ENCODE assay signal across 10 mouse cellular contexts in the genomic region with DNA sequence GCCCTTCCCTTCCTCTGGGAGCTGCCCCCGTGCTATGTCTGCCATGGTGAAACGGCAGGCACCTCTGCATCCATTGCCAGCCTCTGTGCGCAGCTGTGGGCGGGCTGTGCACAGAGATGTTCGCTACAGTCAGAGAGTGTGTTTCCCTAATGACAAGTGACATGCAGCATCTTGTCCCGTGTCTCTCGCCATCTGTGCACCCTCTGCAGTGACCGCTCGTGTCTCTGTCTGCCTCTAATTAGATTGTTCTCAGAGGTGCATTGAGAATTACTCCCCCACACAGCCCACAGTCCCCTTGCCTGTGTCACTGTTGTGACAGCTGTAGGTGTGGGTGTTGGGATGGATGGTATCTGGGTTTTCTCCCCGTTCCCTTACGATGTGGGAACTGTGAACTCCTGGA.
DNase-seq lines count a peak whose midpoint lies in the region; ATAC-seq and TF ChIP-seq lines count a peak whose summit lies in the region.
"Had no signal": no experiment of that assay in that cellular context is flagged by ENCODE, and none has a peak within 500 bp of the region (broad histone marks: within the 10 kb centered on the region; RNA-seq: fewer than 3 reads in every experiment).

No protein-coding gene starts in this region.

- H3K36me3 ChIP-seq in kidney, postnatal 0 days (ENCODE audit: insufficient read depth, low read length) = no peaks in the 10 kb centered on the region
- H3K36me3 ChIP-seq in hindbrain, embryonic 12.5 days = no peaks in the 10 kb centered on the region
- no peaks in the 10 kb centered on the region for H3K36me3 ChIP-seq in neural tube, embryonic 14.5 days (ENCODE audit: control insufficient read depth, insufficient read depth, low read length)
- H3K36me3 ChIP-seq: liver, embryonic 15.5 days had no signal

- intact Hi-C loops in left cerebral cortex, adult 2 months (cut with DNase I) = no loop called here

- ATAC-seq in kidney, postnatal 0 days (replicated peaks; ENCODE audit: low FRiP score, low read depth) = no peak; the same call in 1 of the 2 replicates
- peak; percentile 57 for ATAC-seq in hindbrain, embryonic 12.5 days (ENCODE audit: low FRiP score)
- ATAC-seq in neural tube, embryonic 14.5 days (ENCODE audit: low read depth) = peak; percentile 45; the same call in 1 of the 2 replicates
- no peak for ATAC-seq in granulocyte monocyte progenitor cell, adult 5-6 weeks (replicated peaks; ENCODE audit: poor library complexity, severe bottlenecking)

- no peak overlapping the region for H3K4me3 ChIP-seq in kidney, postnatal 0 days (replicated peaks; ENCODE audit: low read depth, low read length)
- H3K4me3 ChIP-seq in hindbrain, embryonic 12.5 days = no peak overlapping the region
- H3K4me3 ChIP-seq in left cerebral cortex, adult 2 months = no peak overlapping the region
- H3K4me3 ChIP-seq in neural tube, embryonic 14.5 days (ENCODE audit: low read depth, low read length) = no peak overlapping the region
- H3K4me3 ChIP-seq: liver, embryonic 15.5 days had no signal

- DNase-seq in kidney, postnatal 0 days (ENCODE audit: low spot score) = peak; percentile 25
- DNase-seq in kidney, adult 11 months = no peak
- peak; percentile 51 to 54 for DNase-seq in left cerebral cortex, adult 2 months (ENCODE audit: extremely low spot score in 1 of 2, low spot score in 2 of 2)
- DNase-seq in ovary, adult 18-20 months (ENCODE audit: low spot score) = no peak
- DNase-seq: adrenal gland, adult 2 months; kidney, postnatal 36 days had no signal

- H3K9ac ChIP-seq in kidney, postnatal 0 days (ENCODE audit: low read depth, low read length) = no peak overlapping the region
- H3K9ac ChIP-seq in hindbrain, embryonic 12.5 days = no peak overlapping the region
- H3K9ac ChIP-seq in neural tube, embryonic 14.5 days (replicated peaks; ENCODE audit: low read depth, low read length) = no peak overlapping the region; the same call in 1 of the 2 replicates
- H3K9ac ChIP-seq: liver, embryonic 15.5 days had no signal

- 45% methylated on average over 11 of the region's 11 CpGs for WGBS in kidney, postnatal 0 days
- 42% methylated on average over 11 of the region's 11 CpGs for WGBS in hindbrain, embryonic 12.5 days
- 23% methylated on average over 11 of the region's 11 CpGs for WGBS in neural tube, embryonic 14.5 days

- no peak for TF ChIP-seq CTCF in kidney, postnatal 0 days (IDR thresholded peaks at IDR 0.05; ENCODE audit: low read depth)
- no peak for TF ChIP-seq CTCF in left cerebral cortex, adult 2 months (IDR thresholded peaks at IDR 0.05)

- H3K27me3 ChIP-seq in kidney, postnatal 0 days (ENCODE audit: insufficient read depth, low read length) = no peaks in the 10 kb centered on the region
- no peaks in the 10 kb centered on the region for H3K27me3 ChIP-seq in hindbrain, embryonic 12.5 days
- H3K27me3 ChIP-seq in neural tube, embryonic 14.5 days (ENCODE audit: control insufficient read depth, insufficient read depth, low read length) = no peaks in the 10 kb centered on the region
- H3K27me3 ChIP-seq: liver, embryonic 15.5 days had no signal

- H3K4me2 ChIP-seq in kidney, postnatal 0 days (ENCODE audit: low read length) = no peak overlapping the region
- H3K4me2 ChIP-seq in hindbrain, embryonic 12.5 days (replicated peaks) = no peak overlapping the region
- H3K4me2 ChIP-seq in neural tube, embryonic 14.5 days (ENCODE audit: low read depth, low read length) = no peak overlapping the region
- H3K4me2 ChIP-seq: liver, embryonic 15.5 days had no signal

- no peak overlapping the region for H3K27ac ChIP-seq in kidney, postnatal 0 days
- peak overlapping the region; percentile 79 for H3K27ac ChIP-seq in hindbrain, embryonic 12.5 days
- no peak overlapping the region for H3K27ac ChIP-seq in left cerebral cortex, adult 2 months
- peak overlapping the region; percentile 35 for H3K27ac ChIP-seq in neural tube, embryonic 14.5 days (ENCODE audit: low read depth, low read length)
- H3K27ac ChIP-seq: liver, embryonic 15.5 days had no signal

- H3K4me1 ChIP-seq in kidney, postnatal 0 days (replicated peaks; ENCODE audit: insufficient read depth, low read length) = no peaks in the 10 kb centered on the region
- peaks cover 69% of the 10 kb centered on the region for H3K4me1 ChIP-seq in hindbrain, embryonic 12.5 days
- H3K4me1 ChIP-seq in neural tube, embryonic 14.5 days (ENCODE audit: control insufficient read depth, insufficient read depth, low read length) = peaks cover 45% of the 10 kb centered on the region
- H3K4me1 ChIP-seq: liver, embryonic 15.5 days had no signal

- no peaks in the 10 kb centered on the region for H3K9me3 ChIP-seq in kidney, postnatal 0 days (replicated peaks; ENCODE audit: low read length)
- no peaks in the 10 kb centered on the region for H3K9me3 ChIP-seq in hindbrain, embryonic 12.5 days (replicated peaks)
- H3K9me3 ChIP-seq in neural tube, embryonic 14.5 days (ENCODE audit: control insufficient read depth, low read length) = no peaks in the 10 kb centered on the region
- H3K9me3 ChIP-seq: liver, embryonic 15.5 days had no signal

Comparison
In these comparisons a context has a peak if more than half of its experiments do, and no peak if none do; other contexts are left out.
1. DNase-seq: peak in kidney, postnatal 0 days (single experiment) and left cerebral cortex, adult 2 months (2 of 2); none in kidney, adult 11 months (single experiment) and ovary, adult 18-20 months (single experiment).
2. ATAC-seq: peak in hindbrain, embryonic 12.5 days (single experiment) and neural tube, embryonic 14.5 days (single experiment); none in kidney, postnatal 0 days (single experiment) and granulocyte monocyte progenitor cell, adult 5-6 weeks (single experiment).
3. H3K27ac ChIP-seq: peak in hindbrain, embryonic 12.5 days (single experiment) and neural tube, embryonic 14.5 days (single experiment); none in kidney, postnatal 0 days (single experiment) and left cerebral cortex, adult 2 months (single experiment).